Mouse (Mus musculus) kidney, embryonic 14.5 days (tissue): ENCODE measurements around the gene Egf. TPM values are rescaled to one million over a fixed set of nuclear protein-coding genes. Genes with fewer than 3 reads are reported as not detected.
"Not testable (repeated sequence)": the region's sequence is repeated elsewhere in the genome, so short reads cannot be mapped to it uniquely, and the experiment has no call there.

Source experiments
- ATAC-seq: fragments of 200-750 bp; cut with Nextera tagmentation; 2 replicates; pipeline ENCODE4 v1.8.0; 2017; ENCODE audit warnings: moderate number of reproducible peaks, mild to moderate bottlenecking, moderate TSS enrichment, moderate library complexity; ENCODE audit not compliant: low FRiP score, low TSS enrichment
- H3K27ac ChIP-seq: fragments of 300-500 bp; sonication (generic); 2 replicates; pipeline ENCODE4 v1.5.1; 2014; ENCODE audit warnings: low read depth, mild to moderate bottlenecking, low read length, moderate library complexity, mixed read lengths
- H3K27me3 ChIP-seq: fragments of 300-500 bp; sonication (generic); 2 replicates; pipeline ENCODE4 v1.6.1; 2014; ENCODE audit warnings: mild to moderate bottlenecking, low read length; ENCODE audit not compliant: control insufficient read depth, insufficient read depth
- H3K36me3 ChIP-seq: fragments of 300-500 bp; sonication (generic); 2 replicates; pipeline ENCODE4 v1.6.1; 2014; ENCODE audit warnings: low read length, mixed read lengths; ENCODE audit not compliant: control insufficient read depth, insufficient read depth
- H3K4me1 ChIP-seq: fragments of 300-500 bp; sonication (generic); 2 replicates; pipeline ENCODE4 v1.6.1; 2014; ENCODE audit warnings: low read length, mixed read lengths; ENCODE audit not compliant: control insufficient read depth, insufficient read depth
- H3K4me2 ChIP-seq: fragments of 300-500 bp; sonication (generic); replicated peaks from 2 replicates; pipeline ENCODE4 v1.6.1; 2014; ENCODE audit warnings: low read depth, mild to moderate bottlenecking, low read length
- H3K4me3 ChIP-seq: fragments of 300-500 bp; sonication (generic); 2 replicates; pipeline ENCODE4 v1.5.1; 2014; ENCODE audit warnings: mild to moderate bottlenecking, low read length
- H3K9ac ChIP-seq: fragments of 300-500 bp; sonication (generic); 2 replicates; pipeline ENCODE4 v1.6.1; 2014; ENCODE audit warnings: low read depth, mild to moderate bottlenecking, low read length, moderate library complexity
- H3K9me3 ChIP-seq: fragments of 300-500 bp; sonication (generic); 2 replicates; pipeline ENCODE4 v1.6.1; 2016; ENCODE audit warnings: low read length; ENCODE audit not compliant: control insufficient read depth
- WGBS: fragments of 180-500 bp; shearing (Covaris S2); extraction: QIAGEN DNeasy Blood & Tissue Kit; methylation state at CpG from one replicate; pipeline ENCODE4 v1.1.7; 2014; 5-methylcytosine and 5-hydroxymethylcytosine counted together
- polyA plus RNA-seq: library from polyadenylated mRNA; unstranded; fragments of >200 nt; fragmentation: Nextera tagmentation; extraction: Ambion mirVana; gene quantifications from 2 replicates; pipeline ENCODE4 v1.2.1, GENCODE M21; 2014

The Egf gene
- polyA plus RNA-seq, 1 experiment from 2014 or later, result 1.8 TPM

GRCm38 (mm10) chr3:129766971-129767794 is 12.1 kb upstream of the Egf start:
- Histone ChIP-seq H3K4me3 (no peak overlapping the region), H3K9me3 (no peaks in the 10 kb centered on the region), H3K9ac (no peak overlapping the region), H3K36me3 (no peaks in the 10 kb centered on the region), H3K4me2 (no peak overlapping the region), H3K27me3 (no peaks in the 10 kb centered on the region), H3K4me1 (no peaks in the 10 kb centered on the region; the same call in 1 of the 2 replicates), H3K27ac (no peak overlapping the region)
- no peak for ATAC-seq
- WGBS, result 86% methylated on average over 10 of the region's 10 CpGs

GRCm38 (mm10) chr3:129766106-129766505 is 11.0 kb upstream of the Egf start:
- Histone ChIP-seq H3K9me3 (no peaks in the 10 kb centered on the region), H3K27me3 (no peaks in the 10 kb centered on the region), H3K36me3 (no peaks in the 10 kb centered on the region), H3K4me3 (no peak overlapping the region), H3K4me2 (no peak overlapping the region), H3K27ac (no peak overlapping the region), H3K9ac (no peak overlapping the region), H3K4me1 (no peaks in the 10 kb centered on the region; the same call in 1 of the 2 replicates)
- 89% methylated on average over 4 of the region's 4 CpGs for WGBS
- ATAC-seq, result no peak

- not testable (repeated sequence) for H3K4me2 ChIP-seq, H3K9me3 ChIP-seq, ATAC-seq, H3K27me3 ChIP-seq, H3K36me3 ChIP-seq, H3K27ac ChIP-seq, H3K4me3 ChIP-seq, H3K4me1 ChIP-seq, H3K9ac ChIP-seq
- WGBS, result 100% methylated on average over 1 of the region's 1 CpGs
Observed at GRCm38 (mm10) chr3:129757599-129757998, 2.5 kb upstream of the Egf start.

- Histone ChIP-seq H3K36me3 (no peaks in the 10 kb centered on the region), H3K9me3 (no peaks in the 10 kb centered on the region), H3K27me3 (no peaks in the 10 kb centered on the region), H3K9ac (no peak overlapping the region), H3K4me1 (no peaks in the 10 kb centered on the region), H3K27ac (no peak overlapping the region), H3K4me2 (no peak overlapping the region), H3K4me3 (no peak overlapping the region)
- 74% methylated on average over 8 of the region's 8 CpGs for WGBS
- ATAC-seq, result no peak
Observed at GRCm38 (mm10) chr3:129744803-129745202, 10.3 kb downstream of the Egf start.

GRCm38 (mm10) chr3:129742781-129743180 is 12.3 kb downstream of the Egf start:
- Histone ChIP-seq H3K27me3 (no peaks in the 10 kb centered on the region), H3K36me3 (no peaks in the 10 kb centered on the region), H3K4me1 (no peaks in the 10 kb centered on the region), H3K4me3 (no peak overlapping the region), H3K9me3 (no peaks in the 10 kb centered on the region), H3K4me2 (no peak overlapping the region), H3K9ac (no peak overlapping the region), H3K27ac (no peak overlapping the region)
- WGBS, result 83% methylated on average over 6 of the region's 6 CpGs
- ATAC-seq, result no peak

GRCm38 (mm10) chr3:129738291-129739183 is 16.6 kb downstream of the Egf start:
- H3K4me1 ChIP-seq, result no peaks in the 10 kb centered on the region
- H3K4me2 ChIP-seq, result no peak overlapping the region
- H3K27ac ChIP-seq, result no peak overlapping the region
- no peaks in the 10 kb centered on the region for H3K9me3 ChIP-seq
- H3K36me3 ChIP-seq, result no peaks in the 10 kb centered on the region
- 47% methylated on average over 16 of the region's 16 CpGs for WGBS
- no peak overlapping the region for H3K9ac ChIP-seq
- no peaks in the 10 kb centered on the region for H3K27me3 ChIP-seq
- no peak for ATAC-seq
- no peak overlapping the region for H3K4me3 ChIP-seq

GRCm38 (mm10) chr3:129731636-129732035 is 23.5 kb downstream of the Egf start:
- 80% methylated on average over 6 of the region's 6 CpGs for WGBS
- ATAC-seq, result no peak
- Histone ChIP-seq H3K9me3 (no peaks in the 10 kb centered on the region), H3K9ac (no peak overlapping the region), H3K27ac (no peak overlapping the region), H3K36me3 (no peaks in the 10 kb centered on the region), H3K4me3 (no peak overlapping the region), H3K4me2 (no peak overlapping the region), H3K4me1 (no peaks in the 10 kb centered on the region), H3K27me3 (no peaks in the 10 kb centered on the region; the same call in 1 of the 2 replicates)

- Histone ChIP-seq H3K27me3 (no peaks in the 10 kb centered on the region; the same call in 1 of the 2 replicates), H3K4me3 (no peak overlapping the region)
- WGBS, result 27% methylated on average over 8 of the region's 8 CpGs
Observed at GRCm38 (mm10) chr3:129730426-129730825, 24.7 kb downstream of the Egf start.

GRCm38 (mm10) chr3:129729916-129730315 is 25.2 kb downstream of the Egf start:
- no peaks in the 10 kb centered on the region; the same call in 1 of the 2 replicates for H3K27me3 ChIP-seq
- WGBS, result 78% methylated on average over 5 of the region's 5 CpGs
- H3K36me3 ChIP-seq, result no peaks in the 10 kb centered on the region
- no peaks in the 10 kb centered on the region for H3K9me3 ChIP-seq
- H3K4me1 ChIP-seq, result no peaks in the 10 kb centered on the region
- no peak for ATAC-seq
- H3K9ac ChIP-seq, result no peak overlapping the region
- H3K27ac ChIP-seq, result no peak overlapping the region
- no peak overlapping the region for H3K4me2 ChIP-seq
- no peak overlapping the region for H3K4me3 ChIP-seq

More at GRCm38 (mm10) chr3:129730426-129730825, 24.7 kb downstream of the Egf start:
- Histone ChIP-seq H3K27ac (no peak overlapping the region), H3K36me3 (no peaks in the 10 kb centered on the region), H3K9ac (no peak overlapping the region), H3K4me2 (no peak overlapping the region), H3K4me1 (no peaks in the 10 kb centered on the region), H3K9me3 (no peaks in the 10 kb centered on the region)
- ATAC-seq, result no peak
